Mouse (Mus musculus) CD4-positive, CD25-positive, alpha-beta regulatory T cell, adult 4 months (primary cell): Measurements from ENCODE around the gene Glipr2. TPM values are rescaled to one million over a fixed set of nuclear protein-coding genes. Genes with fewer than 3 reads are reported as not detected.

Experiments
- ATAC-seq: one replicate; pipeline ENCODE4 v1.8.0; 2017
- polyA plus RNA-seq, 2 experiments: library from polyadenylated mRNA; unstranded; fragments of 100-300 nt; shearing (Covaris generic); gene quantifications; one replicate each; pipeline ENCODE4 v1.2.1; 2017

Gene Glipr2
- 100 to 1,000 TPM; 165 to 194 TPM for polyA plus RNA-seq

DNA sequence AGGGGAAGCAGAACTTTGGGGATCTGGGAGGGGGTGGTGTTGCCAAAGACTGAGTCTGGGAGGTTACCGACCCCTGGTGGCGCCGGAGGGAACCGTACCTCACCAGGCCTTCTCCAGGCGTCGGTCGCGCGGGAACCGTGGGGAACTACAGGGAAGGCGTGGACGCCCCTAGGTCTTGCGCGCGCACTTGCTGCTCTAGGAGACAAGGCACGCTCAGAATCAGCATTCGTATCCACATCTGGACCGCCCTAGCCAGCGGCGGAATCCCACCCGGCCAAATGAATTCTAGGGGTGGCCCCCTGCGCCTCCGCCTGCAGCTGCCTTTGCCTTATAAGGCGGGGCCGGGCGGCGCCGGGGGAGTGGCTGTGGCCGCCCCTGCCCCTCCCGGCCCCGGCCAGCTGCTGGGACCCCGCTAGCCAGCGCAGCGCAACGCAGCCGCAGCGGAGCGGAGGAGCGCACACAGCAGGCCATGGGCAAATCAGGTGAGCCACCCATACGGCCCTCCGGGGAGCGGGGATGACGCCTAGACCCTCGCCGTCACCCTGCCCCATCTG, at the start of gene Glipr2:
Glipr2 (plus strand) TSS at position 110 of the 554 bp plus-strand sequence.
- peak; percentile 77 for ATAC-seq

DNA sequence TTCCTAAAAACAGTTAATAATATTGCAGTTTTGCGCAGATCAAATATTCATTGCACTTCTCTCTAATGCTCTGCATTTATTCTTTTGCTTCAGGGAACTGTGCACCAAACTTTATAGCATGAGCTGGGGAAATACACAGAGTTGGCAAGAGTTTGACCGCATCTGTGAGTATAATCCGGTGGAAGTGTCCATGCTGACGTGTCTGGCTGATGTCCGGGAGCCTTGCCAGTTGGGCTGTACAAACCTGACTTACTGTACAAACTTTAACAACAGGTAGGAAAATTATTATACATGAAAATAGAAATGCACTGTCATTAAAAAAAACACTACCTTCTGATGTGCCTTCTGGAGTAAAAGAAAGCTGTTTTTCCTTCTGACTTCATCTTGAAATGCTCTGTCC, 39.0 kb upstream of the Glipr2 start:
- no peak for ATAC-seq

DNA sequence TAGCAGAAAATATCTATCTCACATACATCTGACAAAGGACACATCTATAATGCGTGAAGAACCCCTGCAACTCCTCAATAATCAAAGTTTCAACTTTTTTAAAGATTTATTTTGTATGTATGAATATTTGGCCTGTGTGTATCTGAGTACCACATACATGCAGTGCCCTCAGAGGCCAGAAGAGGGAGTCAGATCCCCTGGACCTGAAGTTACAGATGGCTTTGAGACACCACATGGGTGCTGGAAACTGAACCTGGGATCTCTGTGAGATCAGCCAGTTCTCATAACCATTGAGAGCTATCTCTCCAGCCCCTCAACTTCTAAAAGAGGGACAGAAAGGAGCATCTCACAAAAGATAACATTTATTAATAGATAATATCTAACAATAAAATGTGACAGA, 36.6 kb upstream of the Glipr2 start:
- no peak for ATAC-seq

DNA sequence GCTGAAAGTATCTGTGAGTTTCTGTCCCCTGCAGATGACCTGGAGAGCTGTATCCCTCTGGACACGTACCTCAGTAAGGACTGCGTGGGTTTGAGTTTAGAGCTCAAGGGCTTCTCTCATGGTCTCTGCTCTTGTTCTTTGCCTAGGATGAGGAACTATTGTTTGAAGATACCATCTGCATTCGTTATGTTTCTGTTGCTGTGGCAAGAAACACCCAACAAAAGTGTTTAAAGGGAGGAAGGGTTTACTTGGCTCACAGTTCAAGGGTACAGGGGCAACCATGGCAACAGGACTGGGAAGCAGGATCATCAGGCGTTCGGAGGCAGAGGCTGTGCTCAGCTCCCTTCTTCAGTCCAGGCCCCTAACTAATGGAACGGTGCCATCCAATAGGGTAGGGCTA, 32.1 kb upstream of the Glipr2 start:
- ATAC-seq: no peak

DNA sequence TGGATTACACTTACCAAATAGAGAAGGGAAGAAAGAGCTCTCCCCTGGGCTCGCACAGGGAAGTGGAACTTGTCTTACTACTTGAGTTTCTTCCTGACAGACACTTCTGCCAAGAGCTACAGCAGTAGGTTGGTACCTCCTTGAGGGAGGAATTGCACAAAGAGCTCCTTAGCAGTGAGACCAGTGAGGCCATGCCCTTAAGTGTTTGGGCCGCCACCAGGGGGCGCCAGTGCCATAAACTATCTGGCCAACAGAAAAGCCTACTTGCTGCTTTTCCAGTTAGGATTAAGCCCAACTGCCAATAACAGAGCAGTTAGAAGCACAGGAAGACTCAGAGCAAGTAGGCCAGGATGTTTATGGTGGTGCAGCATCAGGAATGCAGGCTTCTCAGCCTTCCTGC, 31.4 kb upstream of the Glipr2 start:
- ATAC-seq: peak; percentile 85

DNA sequence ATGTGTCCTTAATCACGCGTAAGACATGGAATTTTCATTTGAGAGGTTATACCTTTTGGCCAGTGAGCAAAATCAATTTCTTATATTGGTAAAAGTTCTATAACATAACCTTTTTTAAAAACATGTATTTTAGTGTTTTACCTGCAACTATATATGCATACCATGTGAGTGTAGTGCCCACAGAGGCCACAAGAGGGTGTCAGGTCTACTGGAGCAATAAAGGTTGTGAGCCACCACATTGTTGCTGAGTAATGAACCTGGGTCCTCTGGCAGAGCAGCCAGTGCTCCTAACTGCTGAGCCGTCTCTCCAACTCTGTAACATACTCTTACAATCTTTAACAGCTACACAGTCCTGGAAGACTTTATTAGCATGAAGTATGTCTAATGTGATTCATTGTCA, 29.4 kb upstream of the Glipr2 start:
- peak; percentile 49 for ATAC-seq

DNA sequence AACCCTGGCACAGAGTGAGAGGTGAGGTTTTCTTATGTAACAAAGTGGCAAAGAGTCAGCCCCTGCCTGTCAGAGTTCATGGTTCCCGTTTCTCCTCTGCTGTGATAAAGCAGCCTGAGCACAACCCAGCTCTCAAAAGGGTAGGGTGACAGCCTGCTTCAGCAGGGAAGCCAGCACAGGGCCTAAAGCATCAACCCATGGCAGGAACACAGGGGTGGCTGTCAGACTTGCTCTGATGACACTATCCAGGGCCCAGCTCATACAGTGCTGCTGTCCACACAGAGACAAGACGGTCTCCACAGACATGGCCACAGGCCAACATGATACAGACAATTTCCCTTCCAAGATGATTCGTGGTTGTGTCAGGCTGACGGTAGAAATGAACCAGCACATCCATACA, 25.3 kb upstream of the Glipr2 start:
- no peak for ATAC-seq

DNA sequence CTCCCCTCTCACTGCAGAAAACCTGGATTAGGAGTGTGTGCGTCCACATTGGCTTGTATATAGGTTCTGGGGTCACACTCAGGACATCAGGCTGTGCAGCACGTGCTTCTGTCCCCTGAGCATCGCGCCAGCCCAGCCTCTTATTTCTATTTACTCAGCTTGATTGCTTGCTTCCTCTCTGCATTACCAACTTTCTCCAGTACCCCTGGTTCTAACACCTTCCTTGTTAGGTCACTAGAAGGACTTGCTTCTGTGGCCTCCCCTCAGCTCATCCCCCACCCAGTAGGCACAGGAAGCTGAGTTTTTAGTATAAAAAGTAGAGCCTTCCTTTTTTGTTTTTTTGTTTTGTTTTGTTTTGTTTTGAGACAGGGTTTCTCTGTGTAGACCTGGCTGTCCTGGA, 21.0 kb upstream of the Glipr2 start:
- peak; percentile 33 for ATAC-seq

DNA sequence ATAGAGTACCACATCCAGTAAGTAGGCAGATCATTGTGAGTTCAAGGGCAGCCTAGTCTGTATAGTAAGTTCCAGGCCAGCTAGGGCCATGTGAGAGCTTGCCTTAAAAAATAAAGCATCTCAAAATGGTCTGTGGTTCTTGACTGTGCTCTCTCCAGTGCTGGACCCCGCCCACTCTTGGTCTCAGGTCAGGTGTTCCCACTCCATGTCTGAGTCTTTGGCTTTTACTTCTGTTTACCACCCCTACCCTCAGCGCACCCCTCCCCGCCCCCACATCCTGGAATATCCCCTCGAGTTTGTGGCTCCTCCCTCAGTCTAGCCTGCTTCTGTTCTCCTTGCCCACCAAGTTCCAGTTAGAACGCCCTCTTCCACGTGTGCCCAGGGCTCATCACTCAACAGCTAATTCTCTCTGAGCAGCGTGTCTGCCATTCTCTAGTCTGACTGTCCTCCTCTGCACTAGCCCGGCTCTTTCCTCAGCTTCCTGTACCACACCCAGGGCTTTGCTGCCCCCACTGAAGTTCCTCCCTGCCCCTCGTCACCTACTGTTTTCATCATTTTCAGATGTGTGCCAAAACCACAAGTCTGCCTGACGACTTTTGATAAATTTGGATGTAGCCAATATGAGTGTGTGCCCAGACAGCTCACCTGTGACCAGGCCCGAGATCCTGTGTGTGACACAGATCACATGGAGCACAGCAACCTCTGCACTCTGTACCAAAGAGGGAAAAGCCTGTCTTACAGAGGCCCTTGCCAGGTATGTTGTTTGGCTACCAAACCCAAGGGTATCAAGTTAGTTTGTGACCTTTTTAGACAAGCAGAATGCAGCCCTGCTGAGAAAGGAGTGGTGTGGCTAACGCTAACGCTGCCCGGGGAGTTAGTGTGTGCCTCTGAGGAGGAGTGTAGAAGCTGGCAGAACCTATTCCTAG, 20.2 kb upstream of the Glipr2 start:
- ATAC-seq: peak; percentile 84

DNA sequence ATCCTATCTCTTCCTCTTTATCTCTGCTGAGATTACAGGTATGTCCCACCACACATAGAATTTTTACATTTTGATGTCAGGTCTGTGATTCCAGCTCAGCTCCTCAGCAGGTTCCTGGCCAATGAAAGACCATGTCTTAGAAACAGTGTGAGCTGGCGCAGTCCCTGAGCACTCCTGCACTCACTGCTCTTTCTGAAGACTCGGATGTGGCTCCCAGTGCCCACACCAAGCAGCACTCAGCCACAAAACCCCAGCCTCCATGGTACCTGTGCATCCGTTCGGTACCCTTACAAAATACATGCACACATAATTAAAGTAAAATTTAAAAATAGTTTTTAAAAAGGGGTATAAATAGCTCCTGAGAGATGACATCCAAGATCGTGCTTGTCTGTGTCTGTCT, 15.9 kb upstream of the Glipr2 start:
- ATAC-seq: no peak

DNA sequence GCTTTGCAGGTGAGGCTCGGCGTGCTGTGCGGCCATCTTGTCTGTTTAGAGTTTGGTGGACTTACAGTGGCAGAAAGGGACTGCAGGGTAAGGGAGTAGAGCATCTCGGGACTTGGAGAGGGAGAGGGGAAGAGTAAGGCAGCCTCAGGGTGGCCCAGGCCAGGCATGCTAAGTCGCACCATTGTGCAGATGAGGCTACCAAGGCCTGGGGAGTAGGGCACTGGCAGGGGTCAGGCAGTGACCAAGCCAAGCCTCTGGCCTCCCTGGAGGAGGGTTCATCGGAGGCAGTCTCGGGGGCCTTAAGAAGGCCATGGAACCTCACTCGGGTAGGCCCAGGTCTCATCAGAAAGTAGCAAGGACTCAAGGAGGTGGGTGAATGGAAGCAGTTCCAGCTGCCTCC, 14.8 kb upstream of the Glipr2 start:
- no peak for ATAC-seq

DNA sequence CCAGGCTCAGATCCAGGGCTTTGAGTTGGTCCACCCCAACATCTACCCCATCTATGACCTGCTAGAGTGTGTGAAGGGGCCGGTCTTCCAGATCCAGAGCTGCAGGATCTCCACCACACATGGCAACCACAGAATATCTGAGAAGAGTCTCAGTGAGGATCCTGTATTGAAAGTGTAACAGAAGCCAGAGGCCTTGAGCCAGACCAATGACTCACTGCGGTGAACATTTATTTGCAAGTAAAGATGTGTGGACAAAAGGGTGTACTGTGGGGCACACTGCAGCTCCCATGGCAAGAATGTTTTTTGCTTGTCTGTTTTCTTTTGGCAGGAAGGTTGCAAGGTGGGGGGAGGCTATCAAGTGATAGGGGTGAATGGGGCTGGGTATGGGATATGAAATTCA, 9.6 kb upstream of the Glipr2 start:
- no peak for ATAC-seq

DNA sequence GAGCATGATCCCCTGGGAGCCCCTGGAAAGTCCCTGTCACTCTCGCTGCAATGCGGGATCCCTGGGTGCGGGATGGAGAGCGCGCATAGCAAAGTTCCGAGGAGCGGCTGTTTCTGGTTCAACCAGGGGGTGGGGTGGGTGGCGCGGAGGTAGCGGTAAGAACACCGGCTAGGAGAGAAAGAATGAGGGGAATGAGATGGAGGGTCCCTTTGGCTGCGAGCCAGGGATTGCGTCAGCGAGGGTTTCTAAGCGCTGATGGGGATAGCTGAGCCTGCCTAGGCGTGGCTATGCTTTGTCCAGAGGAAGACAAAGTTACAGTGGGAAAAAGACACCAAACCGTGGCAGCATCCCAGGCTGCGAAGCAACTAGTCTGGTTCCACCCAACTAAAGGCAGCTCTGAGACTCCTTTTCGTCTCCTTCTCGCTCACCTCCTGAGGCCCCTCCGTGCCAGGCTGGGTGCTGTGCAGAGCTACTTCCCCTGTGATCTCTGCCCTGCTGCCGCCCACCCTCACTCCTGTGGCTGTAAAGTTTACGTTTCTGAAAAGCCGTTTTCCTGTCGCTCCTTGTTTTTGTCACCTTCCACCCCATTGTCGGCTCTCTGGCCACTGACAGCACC, 753 bp downstream of the Glipr2 start:
- peak; percentile 24 for ATAC-seq

DNA sequence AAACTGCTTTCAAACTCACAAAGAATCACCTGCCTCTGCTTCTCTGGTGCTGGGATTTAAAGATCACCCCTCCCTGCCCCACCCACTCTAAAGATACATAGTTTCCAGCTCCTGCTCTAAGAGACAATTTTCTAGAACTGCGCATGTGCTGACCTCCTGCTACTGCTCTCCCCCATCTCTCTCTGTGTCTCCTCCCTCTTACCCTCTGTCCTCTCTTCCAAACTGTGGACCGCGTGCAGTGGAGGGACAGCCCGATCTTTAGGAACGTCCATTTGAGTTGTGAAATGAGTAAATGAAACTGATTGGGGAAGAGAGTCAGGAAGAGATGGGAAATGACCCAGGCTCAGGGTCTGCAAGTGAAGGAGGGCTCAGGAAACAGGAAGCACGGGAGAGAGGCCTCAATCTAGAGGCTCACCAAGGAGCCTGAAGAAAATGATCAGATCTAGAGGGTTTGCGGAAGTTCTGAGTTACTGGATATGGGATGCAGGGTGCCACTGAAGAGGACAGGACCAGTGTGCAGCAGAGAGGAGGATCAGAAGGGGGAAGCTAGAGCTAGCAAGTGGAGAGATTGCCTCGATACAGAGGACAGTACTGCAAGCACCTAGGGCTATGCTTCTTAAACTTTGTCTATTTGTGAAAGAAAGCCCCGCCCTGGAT, 2.5 kb downstream of the Glipr2 start:
- ATAC-seq: peak; percentile 18

DNA sequence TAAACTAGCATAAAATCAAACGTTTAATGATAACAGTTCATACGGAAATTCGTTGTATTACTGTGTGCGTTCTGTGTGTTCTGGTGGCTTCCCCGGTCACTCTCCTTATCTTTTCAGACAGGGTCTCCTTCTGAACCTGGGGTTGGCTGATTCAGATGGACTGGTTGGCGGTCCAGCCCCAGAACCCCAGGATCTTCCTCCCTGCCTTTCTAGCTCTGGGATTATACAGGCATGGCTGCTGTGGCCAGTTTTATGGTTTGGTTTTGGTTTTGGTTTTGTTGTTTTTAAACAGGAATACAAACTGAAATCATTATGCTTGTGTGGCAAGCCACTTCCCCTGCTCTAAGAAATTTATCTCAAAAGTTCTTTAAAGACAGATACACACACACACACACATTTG, 3.0 kb downstream of the Glipr2 start:
- peak; percentile 48 for ATAC-seq

DNA sequence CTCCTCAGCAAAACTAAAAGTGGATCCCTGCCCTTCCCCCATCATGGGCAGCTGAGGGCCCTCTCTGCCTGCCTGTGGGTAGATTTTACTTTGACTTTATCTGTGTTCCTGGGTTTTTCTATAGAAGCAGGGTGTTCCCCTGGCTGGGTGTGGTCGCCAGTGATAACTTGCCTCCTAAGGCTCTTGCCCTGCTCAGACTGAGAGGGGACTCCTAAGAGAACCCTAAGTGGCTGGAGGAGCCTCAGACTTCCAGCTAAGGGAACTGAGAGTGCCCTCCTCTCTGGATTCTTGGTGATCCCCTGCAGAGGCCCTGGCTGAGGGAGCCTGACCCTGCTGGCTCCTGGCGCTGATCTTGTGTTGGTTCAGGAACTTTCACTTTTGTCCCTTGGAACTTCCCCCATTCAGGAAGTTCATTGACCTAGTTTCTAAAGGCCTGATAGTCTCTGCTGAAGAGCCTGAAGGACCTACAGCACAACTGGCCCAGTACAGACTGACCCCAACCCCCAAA, 7.2 kb downstream of the Glipr2 start:
- ATAC-seq: peak; percentile 36

DNA sequence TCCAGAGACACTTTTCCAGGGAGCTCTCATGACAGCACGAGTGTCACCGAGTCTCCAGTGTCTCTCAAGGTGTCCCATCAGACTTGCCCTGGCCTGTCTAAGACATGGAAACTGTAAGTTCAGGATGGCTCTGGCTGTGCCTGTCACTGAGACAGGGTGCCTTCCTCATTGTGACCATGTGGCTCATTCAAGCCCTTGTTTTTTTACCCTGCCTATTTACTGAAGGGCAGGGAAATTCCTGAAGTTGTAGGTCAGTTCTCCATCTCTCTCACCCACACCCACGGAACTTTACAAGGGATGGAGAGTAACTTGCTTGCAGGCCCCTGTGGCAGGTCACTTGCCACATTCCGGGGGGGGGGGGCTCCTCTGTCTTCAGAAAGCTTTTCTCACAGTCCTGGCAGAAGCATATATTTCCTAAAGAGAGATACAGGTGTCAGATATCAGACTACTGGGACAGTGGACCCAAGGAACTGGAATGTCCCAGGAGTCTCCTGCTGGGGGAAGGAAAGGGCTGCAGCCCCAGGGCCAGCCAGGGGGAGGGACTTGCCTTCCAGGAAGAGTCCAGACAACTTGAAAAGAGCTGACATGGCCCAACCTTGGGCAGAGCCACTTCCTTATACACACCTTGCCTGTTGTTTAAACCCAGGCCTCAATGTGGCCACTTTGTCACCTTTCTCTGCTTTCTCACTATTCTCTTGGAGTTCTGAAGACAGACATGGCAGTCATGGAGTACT, 7.9 kb downstream of the Glipr2 start:
- no peak for ATAC-seq

DNA sequence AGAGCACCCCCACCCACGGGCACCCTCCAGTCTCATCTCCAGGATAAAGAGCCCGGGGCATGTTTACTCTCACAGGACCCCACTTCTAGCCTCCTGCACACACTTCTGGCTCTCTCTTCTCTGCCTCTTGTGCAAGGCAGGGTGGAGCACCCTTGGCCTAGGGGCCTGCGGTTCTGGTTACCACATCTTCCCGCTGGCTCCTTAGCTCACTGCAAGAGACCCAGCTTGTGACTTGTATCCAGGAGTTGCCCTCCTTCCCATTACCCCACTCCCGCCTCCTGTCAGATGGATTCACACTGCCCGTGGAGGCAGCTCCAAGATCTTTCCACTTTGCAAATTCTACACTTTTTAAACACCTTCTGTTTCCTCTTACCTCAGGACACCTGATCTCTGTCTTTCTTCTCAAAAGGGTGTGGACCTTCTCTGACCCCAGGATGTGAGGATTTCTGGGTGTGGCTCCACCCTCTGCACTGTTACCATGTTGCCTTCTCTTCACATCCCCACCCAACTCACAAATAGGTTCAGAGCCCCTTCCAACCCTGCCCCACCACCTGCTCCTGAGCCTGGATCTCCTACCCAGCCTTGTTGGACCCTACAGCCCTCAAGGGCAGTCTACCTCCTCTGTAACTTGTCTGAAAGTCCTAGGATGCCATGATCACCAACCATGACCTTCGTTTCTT, 8.8 kb downstream of the Glipr2 start:
- ATAC-seq: peak; percentile 33

DNA sequence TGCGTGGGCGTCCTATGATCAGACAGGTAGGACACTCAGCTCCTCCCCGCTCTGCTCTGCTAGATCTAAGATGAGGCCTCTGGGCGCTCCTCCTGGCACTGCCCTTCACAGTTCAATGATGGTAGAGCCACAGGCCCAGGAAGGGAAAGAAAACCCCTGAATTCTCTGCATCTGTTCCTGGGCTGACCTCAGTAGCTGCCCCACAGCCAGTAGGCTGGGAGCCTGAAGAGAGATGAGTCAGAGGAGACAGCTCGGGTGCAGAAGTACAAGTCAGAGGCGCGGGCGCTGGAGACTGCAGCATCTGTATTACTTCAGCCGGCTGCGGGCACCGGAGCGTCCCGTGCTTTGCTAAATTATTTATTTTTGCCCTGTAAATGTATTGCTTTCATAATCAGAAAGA, 11.4 kb downstream of the Glipr2 start:
- ATAC-seq: no peak

DNA sequence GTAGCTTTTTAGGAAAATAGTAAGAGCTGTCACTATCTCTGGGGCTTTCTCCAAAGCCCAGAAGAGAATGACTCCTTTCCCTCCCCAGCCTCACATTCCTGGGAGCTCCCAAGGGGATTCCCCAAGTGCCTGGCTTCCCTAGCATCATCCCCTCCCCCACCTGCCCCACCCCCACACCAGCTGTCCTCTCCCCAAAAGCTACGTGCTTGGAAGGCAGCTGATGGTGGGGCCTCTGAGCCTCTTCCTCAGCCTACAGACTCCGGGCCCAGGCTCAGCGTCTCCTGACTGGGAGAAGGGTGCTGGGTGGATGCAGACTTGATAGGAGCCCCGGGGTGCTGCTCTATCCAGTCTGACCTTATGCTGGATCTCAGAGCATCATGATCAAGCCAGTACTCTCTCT, 12.2 kb downstream of the Glipr2 start:
- no peak for ATAC-seq

DNA sequence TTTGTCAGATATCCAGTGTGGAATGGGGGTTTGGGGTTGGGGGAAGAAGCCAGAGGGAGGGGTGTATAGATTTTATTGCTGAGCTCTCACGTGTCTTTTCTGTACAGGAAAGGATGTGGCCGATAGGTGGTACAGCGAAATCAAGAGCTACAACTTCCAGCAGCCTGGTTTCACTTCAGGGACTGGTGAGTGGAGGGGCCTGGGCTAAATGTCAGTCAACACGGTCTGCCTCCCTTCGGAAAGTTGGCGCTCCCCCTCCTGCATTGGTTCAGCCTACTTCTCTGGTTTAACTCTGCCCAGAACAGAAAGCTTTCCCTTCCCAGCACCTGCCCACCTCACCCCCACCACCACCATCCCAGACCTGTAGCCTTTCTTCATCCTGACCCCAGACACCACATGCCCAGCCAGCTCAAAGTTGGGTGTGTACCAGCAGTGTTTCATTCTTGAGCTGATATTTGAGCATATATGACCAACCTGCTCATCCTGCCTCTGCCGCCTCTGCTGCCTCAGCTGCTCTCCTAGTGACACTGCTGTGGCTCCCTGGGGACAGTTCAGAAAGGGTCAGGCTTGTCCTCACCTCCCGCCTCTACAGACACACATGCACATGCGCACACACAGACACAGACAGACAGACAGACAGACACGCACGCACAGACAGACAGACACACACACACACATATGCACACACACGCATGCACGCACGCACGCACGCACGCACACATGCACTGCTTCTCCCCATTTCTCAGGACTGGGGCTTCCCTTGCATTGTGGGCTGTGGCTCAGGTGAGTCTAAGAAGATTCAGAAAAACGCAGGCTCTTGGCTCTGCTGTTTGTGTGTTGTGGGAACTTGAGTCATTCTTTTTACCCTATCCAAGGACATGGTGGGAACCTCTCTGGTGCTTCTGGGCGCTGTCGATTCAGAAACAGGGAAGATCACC, 13.5 kb downstream of the Glipr2 start:
- peak; percentile 33 for ATAC-seq
